Mouse (Mus musculus): ENCODE measurements around the gene Crybg3. TPM values are rescaled to one million over a fixed set of nuclear protein-coding genes. Genes with fewer than 3 reads are reported as not detected.

Gene Crybg3
- polyA plus RNA-seq, 1 experiment from 2014 or later = 7.8 TPM

GRCm38 (mm10) chr16:59532561-59532960 is 68.2 kb downstream of the Crybg3 start:
- no peaks in the 10 kb centered on the region for H3K4me1 ChIP-seq (replicated peaks)
- no peak overlapping the region for H3K4me2 ChIP-seq
- H3K4me3 ChIP-seq (replicated peaks) = no peak overlapping the region
- H3K9ac ChIP-seq (replicated peaks) = no peak overlapping the region
- no peaks in the 10 kb centered on the region for H3K27me3 ChIP-seq
- no peak for ATAC-seq (ENCODE audit: insufficient number of reproducible peaks, insufficient read depth, low FRiP score, low TSS enrichment, low read depth)
- H3K9me3 ChIP-seq = peaks cover 7% of the 10 kb centered on the region; the same call in 1 of the 2 replicates
- H3K27ac ChIP-seq = no peak overlapping the region
- peaks cover 28% of the 10 kb centered on the region for H3K36me3 ChIP-seq
- 50% methylated on average over 3 of the region's 3 CpGs for WGBS

GRCm38 (mm10) chr16:59531243-59531642 is 69.5 kb downstream of the Crybg3 start:
- Histone ChIP-seq H3K4me2 (no peak overlapping the region), H3K27ac (no peak overlapping the region), H3K9me3 (peaks cover 7% of the 10 kb centered on the region; the same call in 1 of the 2 replicates), H3K4me3 (replicated peaks) (no peak overlapping the region), H3K27me3 (no peaks in the 10 kb centered on the region), H3K9ac (replicated peaks) (no peak overlapping the region), H3K4me1 (replicated peaks) (no peaks in the 10 kb centered on the region), H3K36me3 (peaks cover 25% of the 10 kb centered on the region)
- ATAC-seq (ENCODE audit: insufficient number of reproducible peaks, insufficient read depth, low FRiP score, low TSS enrichment, low read depth) = no peak
- WGBS = 55% methylated on average over 5 of the region's 5 CpGs

GRCm38 (mm10) chr16:59529570-59529969 is 71.2 kb downstream of the Crybg3 start:
- H3K9ac ChIP-seq (replicated peaks) = no peak overlapping the region
- WGBS = 92% methylated on average over 13 of the region's 13 CpGs
- peaks cover 19% of the 10 kb centered on the region for H3K36me3 ChIP-seq
- H3K9me3 ChIP-seq = peaks cover 7% of the 10 kb centered on the region; the same call in 1 of the 2 replicates
- no peak overlapping the region for H3K4me3 ChIP-seq (replicated peaks)
- H3K4me1 ChIP-seq (replicated peaks) = no peaks in the 10 kb centered on the region
- no peak for ATAC-seq (ENCODE audit: insufficient number of reproducible peaks, insufficient read depth, low FRiP score, low TSS enrichment, low read depth)
- no peak overlapping the region for H3K27ac ChIP-seq
- no peak overlapping the region for H3K4me2 ChIP-seq
- no peaks in the 10 kb centered on the region for H3K27me3 ChIP-seq

- 60% methylated on average over 6 of the region's 6 CpGs for WGBS
- H3K9ac ChIP-seq (replicated peaks) = no peak overlapping the region
- H3K4me2 ChIP-seq = no peak overlapping the region
- no peaks in the 10 kb centered on the region for H3K27me3 ChIP-seq
- no peak overlapping the region for H3K4me3 ChIP-seq (replicated peaks)
- peaks cover 13% of the 10 kb centered on the region for H3K36me3 ChIP-seq
- H3K9me3 ChIP-seq = peaks cover 7% of the 10 kb centered on the region; the same call in 1 of the 2 replicates
- no peak overlapping the region for H3K27ac ChIP-seq
- H3K4me1 ChIP-seq (replicated peaks) = no peaks in the 10 kb centered on the region
- ATAC-seq (ENCODE audit: insufficient number of reproducible peaks, insufficient read depth, low FRiP score, low TSS enrichment, low read depth) = no peak
Measured at GRCm38 (mm10) chr16:59526939-59527338, 73.8 kb downstream of the Crybg3 start.

- H3K9me3 ChIP-seq = no peaks in the 10 kb centered on the region
- ATAC-seq (ENCODE audit: insufficient number of reproducible peaks, insufficient read depth, low FRiP score, low TSS enrichment, low read depth) = no peak
- H3K36me3 ChIP-seq = peaks cover 4% of the 10 kb centered on the region; the same call in 1 of the 2 replicates
- H3K27me3 ChIP-seq = no peaks in the 10 kb centered on the region
- no peak overlapping the region for H3K9ac ChIP-seq (replicated peaks)
- peaks cover 10% of the 10 kb centered on the region for H3K4me1 ChIP-seq (replicated peaks)
- no peak overlapping the region for H3K4me3 ChIP-seq (replicated peaks)
- 87% methylated on average over 16 of the region's 16 CpGs for WGBS
- no peak overlapping the region for H3K27ac ChIP-seq
- no peak overlapping the region for H3K4me2 ChIP-seq
Measured at GRCm38 (mm10) chr16:59521752-59522423, 78.9 kb downstream of the Crybg3 start.

GRCm38 (mm10) chr16:59517447-59518219 is 83.1 kb downstream of the Crybg3 start:
- no peaks in the 10 kb centered on the region for H3K27me3 ChIP-seq
- H3K27ac ChIP-seq = no peak overlapping the region
- peak; percentile 81 for ATAC-seq (ENCODE audit: insufficient number of reproducible peaks, insufficient read depth, low FRiP score, low TSS enrichment, low read depth)
- H3K4me3 ChIP-seq (replicated peaks) = no peak overlapping the region
- no peak overlapping the region for H3K9ac ChIP-seq (replicated peaks)
- WGBS = 28% methylated on average over 15 of the region's 15 CpGs
- peaks cover 8% of the 10 kb centered on the region; the same call in 1 of the 2 replicates for H3K36me3 ChIP-seq
- H3K4me2 ChIP-seq = peak overlapping the region; percentile 15
- peaks cover 10% of the 10 kb centered on the region for H3K4me1 ChIP-seq (replicated peaks)
- no peaks in the 10 kb centered on the region for H3K9me3 ChIP-seq

GRCm38 (mm10) chr16:59516965-59517364 is 83.8 kb downstream of the Crybg3 start:
- WGBS = 66% methylated on average over 10 of the region's 10 CpGs

GRCm38 (mm10) chr16:59515169-59515568 is 85.6 kb downstream of the Crybg3 start:
- no peak for ATAC-seq (ENCODE audit: insufficient number of reproducible peaks, insufficient read depth, low FRiP score, low TSS enrichment, low read depth)
- H3K27ac ChIP-seq = no peak overlapping the region
- no peaks in the 10 kb centered on the region for H3K27me3 ChIP-seq
- H3K9me3 ChIP-seq = no peaks in the 10 kb centered on the region
- no peak overlapping the region for H3K4me2 ChIP-seq
- H3K9ac ChIP-seq (replicated peaks) = no peak overlapping the region
- peaks cover 10% of the 10 kb centered on the region for H3K4me1 ChIP-seq (replicated peaks)
- H3K36me3 ChIP-seq = peaks cover 4% of the 10 kb centered on the region; the same call in 1 of the 2 replicates
- WGBS = 89% methylated on average over 5 of the region's 5 CpGs
- no peak overlapping the region for H3K4me3 ChIP-seq (replicated peaks)

More at GRCm38 (mm10) chr16:59516965-59517364, 83.8 kb downstream of the Crybg3 start:
- Histone ChIP-seq H3K9me3 (no peaks in the 10 kb centered on the region), H3K9ac (replicated peaks) (no peak overlapping the region), H3K27ac (no peak overlapping the region), H3K4me3 (replicated peaks) (no peak overlapping the region), H3K27me3 (no peaks in the 10 kb centered on the region), H3K36me3 (peaks cover 6% of the 10 kb centered on the region; the same call in 1 of the 2 replicates), H3K4me1 (replicated peaks) (peaks cover 10% of the 10 kb centered on the region), H3K4me2 (no peak overlapping the region)
- ATAC-seq (ENCODE audit: insufficient number of reproducible peaks, insufficient read depth, low FRiP score, low TSS enrichment, low read depth) = no peak

- Histone ChIP-seq H3K27ac (no peak overlapping the region), H3K4me3 (replicated peaks) (no peak overlapping the region), H3K4me2 (no peak overlapping the region), H3K27me3 (no peaks in the 10 kb centered on the region), H3K9me3 (no peaks in the 10 kb centered on the region), H3K36me3 (peaks cover 10% of the 10 kb centered on the region; the same call in 1 of the 2 replicates), H3K9ac (replicated peaks) (no peak overlapping the region), H3K4me1 (replicated peaks) (no peaks in the 10 kb centered on the region)
- WGBS = 82% methylated on average over 5 of the region's 5 CpGs
- no peak for ATAC-seq (ENCODE audit: insufficient number of reproducible peaks, insufficient read depth, low FRiP score, low TSS enrichment, low read depth)
Measured at GRCm38 (mm10) chr16:59509830-59510229, 90.9 kb downstream of the Crybg3 start.

- Histone ChIP-seq H3K36me3 (peaks cover 31% of the 10 kb centered on the region), H3K4me1 (replicated peaks) (no peaks in the 10 kb centered on the region), H3K27ac (no peak overlapping the region), H3K4me3 (replicated peaks) (no peak overlapping the region), H3K27me3 (no peaks in the 10 kb centered on the region), H3K9me3 (no peaks in the 10 kb centered on the region), H3K4me2 (no peak overlapping the region), H3K9ac (replicated peaks) (no peak overlapping the region)
- ATAC-seq (ENCODE audit: insufficient number of reproducible peaks, insufficient read depth, low FRiP score, low TSS enrichment, low read depth) = no peak
- 87% methylated on average over 3 of the region's 3 CpGs for WGBS
Measured at GRCm38 (mm10) chr16:59499180-59499579, 101.6 kb downstream of the Crybg3 start.

GRCm38 (mm10) chr16:59497947-59498346 is 102.8 kb downstream of the Crybg3 start:
- Histone ChIP-seq H3K9ac (replicated peaks) (no peak overlapping the region), H3K4me2 (no peak overlapping the region), H3K4me3 (replicated peaks) (no peak overlapping the region), H3K27ac (no peak overlapping the region), H3K9me3 (no peaks in the 10 kb centered on the region), H3K4me1 (replicated peaks) (no peaks in the 10 kb centered on the region), H3K36me3 (peaks cover 38% of the 10 kb centered on the region), H3K27me3 (no peaks in the 10 kb centered on the region)
- WGBS = 70% methylated on average over 1 of the region's 1 CpGs
- ATAC-seq (ENCODE audit: insufficient number of reproducible peaks, insufficient read depth, low FRiP score, low TSS enrichment, low read depth) = no peak
